Mouse (Mus musculus): ENCODE results near the gene Birc3. TPM values are rescaled to one million over a fixed set of nuclear protein-coding genes. Genes with fewer than 3 reads are reported as not detected.
"Not testable (repeated sequence)": the region's sequence is repeated elsewhere in the genome, so short reads cannot be mapped to it uniquely, and the experiment has no call there.

The Birc3 gene
- polyA plus RNA-seq, 3 experiments from 2014 or later, result 87.6 to 134 (median 121) TPM

- not testable (repeated sequence) for ATAC-seq
These were observed 6.0 kb downstream of the Birc3 start for GRCm38 (mm10) chr9:7866981-7867380.

- ATAC-seq, result no peak
These were observed 12.0 kb downstream of the Birc3 start for GRCm38 (mm10) chr9:7860976-7861375.

GRCm38 (mm10) chr9:7855912-7856311, 17.1 kb downstream of the Birc3 start:
- no peak for ATAC-seq

- ATAC-seq, result peak; percentile 69
These were observed 17.6 kb downstream of the Birc3 start for GRCm38 (mm10) chr9:7855374-7855773.

- ATAC-seq, result not testable (repeated sequence)
These were observed 18.8 kb downstream of the Birc3 start for GRCm38 (mm10) chr9:7854196-7854595.

- ATAC-seq, result no peak
These were observed 20.4 kb downstream of the Birc3 start for GRCm38 (mm10) chr9:7852346-7853230.

GRCm38 (mm10) chr9:7851841-7852240, 21.1 kb downstream of the Birc3 start:
- ATAC-seq, result no peak

- ATAC-seq, result no peak
These were observed 24.8 kb downstream of the Birc3 start for GRCm38 (mm10) chr9:7848191-7848590.

GRCm38 (mm10) chr9:7846667-7847199, 26.3 kb downstream of the Birc3 start:
- peak; percentile 41 for ATAC-seq

GRCm38 (mm10) chr9:7845216-7845895, 27.6 kb downstream of the Birc3 start:
- no peak for ATAC-seq

GRCm38 (mm10) chr9:7841221-7841620, 31.8 kb downstream of the Birc3 start:
- no peak for ATAC-seq

- peak; percentile 16 for ATAC-seq
These were observed 35.1 kb downstream of the Birc3 start for GRCm38 (mm10) chr9:7837806-7838440.

- peak; percentile 88 for ATAC-seq
These were observed 35.8 kb downstream of the Birc3 start, which contains the start of gene Birc2 for GRCm38 (mm10) chr9:7836905-7837805. TSS of gene Birc2 (minus strand) at chr9:7837064.

GRCm38 (mm10) chr9:7836331-7836730, 36.7 kb downstream of the Birc3 start:
- ATAC-seq, result peak; percentile 12

- ATAC-seq, result no peak
These were observed 37.7 kb downstream of the Birc3 start for GRCm38 (mm10) chr9:7835302-7835701.

- no peak for ATAC-seq
These were observed 39.6 kb downstream of the Birc3 start for GRCm38 (mm10) chr9:7833421-7833820.

GRCm38 (mm10) chr9:7829531-7830528, 43.2 kb downstream of the Birc3 start:
- ATAC-seq, result peak; percentile 60

GRCm38 (mm10) chr9:7828706-7829105, 44.3 kb downstream of the Birc3 start:
- no peak for ATAC-seq

- ATAC-seq, result no peak
These were observed 48.1 kb downstream of the Birc3 start for GRCm38 (mm10) chr9:7824916-7825315.

GRCm38 (mm10) chr9:7822758-7823157, 50.2 kb downstream of the Birc3 start:
- ATAC-seq, result no peak

Measured in inflammation-experienced regulatory T-cells, adult 6 months (primary cell).